Mouse (Mus musculus): Measurements from ENCODE around the gene Lrpap1.

GRCm38 (mm10) chr5:35147155-35147962 lies 41.8 kb upstream of the Lrpap1 start:
- TF ChIP-seq CTCF (conservative IDR thresholded peaks at IDR 0.05; ENCODE audit: low read length) (no peak), NANOG (IDR thresholded peaks at IDR 0.05; ENCODE audit: borderline replicate concordance, low read length) (no peak)
